Mouse (Mus musculus) midbrain, postnatal 0 days (tissue): Measurements from ENCODE around the gene Rnf38. TPM values are rescaled to one million over a fixed set of nuclear protein-coding genes. Genes with fewer than 3 reads are reported as not detected.

Source experiments
- ATAC-seq: fragments of 200-750 bp; cut with Nextera tagmentation; 2 replicates; pipeline ENCODE4 v1.8.0; 2017; ENCODE audit warnings: moderate number of reproducible peaks, mild to moderate bottlenecking, moderate TSS enrichment, moderate library complexity; ENCODE audit not compliant: low FRiP score
- DNase-seq: peaks from one replicate; pipeline ENCODE4 v3.0.0-alpha.2; 2015; ENCODE audit warnings: low spot score
- H3K27ac ChIP-seq: fragments of 300-500 bp; sonication (generic); 2 replicates; pipeline ENCODE4 v1.5.1; 2014; ENCODE audit warnings: low read depth, mild to moderate bottlenecking, low read length, mixed read lengths
- H3K27me3 ChIP-seq: fragments of 300-500 bp; sonication (generic); 2 replicates; pipeline ENCODE4 v1.6.1; 2014; ENCODE audit warnings: low read length, control low read depth, mixed read lengths; ENCODE audit not compliant: insufficient read depth
- H3K36me3 ChIP-seq: fragments of 300-500 bp; sonication (generic); 2 replicates; pipeline ENCODE4 v1.6.1; 2014; ENCODE audit warnings: low read length, control low read depth, mixed read lengths; ENCODE audit not compliant: insufficient read depth
- H3K4me1 ChIP-seq: fragments of 300-500 bp; sonication (generic); 2 replicates; pipeline ENCODE4 v1.6.1; 2014; ENCODE audit warnings: mild to moderate bottlenecking, control low read depth, antibody characterized with exemption, low read length, mixed read lengths; ENCODE audit not compliant: insufficient read depth
- H3K4me2 ChIP-seq: fragments of 300-500 bp; sonication (generic); 2 replicates; pipeline ENCODE4 v1.6.1; 2014; ENCODE audit warnings: low read depth, mild to moderate bottlenecking, low read length, mixed read lengths; ENCODE audit not compliant: poor library complexity, severe bottlenecking
- H3K4me3 ChIP-seq: fragments of 300-500 bp; sonication (generic); 2 replicates; pipeline ENCODE4 v1.5.1; 2014; ENCODE audit warnings: low read depth, mild to moderate bottlenecking, low read length, moderate library complexity
- H3K9ac ChIP-seq: fragments of 300-500 bp; sonication (generic); replicated peaks from 2 replicates; pipeline ENCODE4 v1.6.1; 2014; ENCODE audit warnings: mild to moderate bottlenecking, low read length, moderate library complexity, mixed read lengths; ENCODE audit not compliant: poor library complexity, severe bottlenecking
- H3K9me3 ChIP-seq: fragments of 300-500 bp; sonication (generic); 2 replicates; pipeline ENCODE4 v1.6.1; 2016; ENCODE audit warnings: low read length, control low read depth
- CTCF ChIP-seq: IDR thresholded peaks from 2 replicates; pipeline ENCODE4 v1.5.1; 2016; ENCODE audit warnings: antibody characterized with exemption, mild to moderate bottlenecking
- WGBS: fragments of 180-500 bp; shearing (Covaris S2); extraction: QIAGEN DNeasy Blood & Tissue Kit; methylation state at CpG from one replicate; pipeline ENCODE4 v1.1.7; 2014; 5-methylcytosine and 5-hydroxymethylcytosine counted together
- polyA plus RNA-seq: library from polyadenylated mRNA; unstranded; fragments of >200 nt; fragmentation: Nextera tagmentation; extraction: Ambion mirVana; gene quantifications from 2 replicates; pipeline ENCODE4 v1.2.1, GENCODE M21; 2015
- total RNA-seq: library from RNA; depleted of rRNA; stranded (reverse); fragments of >200 nt; gene quantifications from 2 replicates; pipeline ENCODE4 v1.2.3, GENCODE M21; 2014

The Rnf38 gene
- total and polyA plus RNA-seq, 2 experiments from 2014 or later = 18.6 to 79.7 TPM

GRCm38 (mm10) chr4:44112741-44113140 is 120.8 kb downstream of the Rnf38 start:
- Histone ChIP-seq H3K9ac (no peak overlapping the region), H3K9me3 (no peaks in the 10 kb centered on the region), H3K36me3 (no peaks in the 10 kb centered on the region; the same call in 1 of the 2 replicates), H3K4me2 (no peak overlapping the region), H3K27ac (no peak overlapping the region), H3K4me3 (no peak overlapping the region), H3K27me3 (no peaks in the 10 kb centered on the region), H3K4me1 (no peaks in the 10 kb centered on the region; the same call in 1 of the 2 replicates)
- TF ChIP-seq CTCF = no peak
- ATAC-seq (no peak), DNase-seq (no peak)
- 30% methylated on average over 4 of the region's 4 CpGs for WGBS

GRCm38 (mm10) chr4:44110771-44111170 is 122.8 kb downstream of the Rnf38 start:
- 92% methylated on average over 7 of the region's 7 CpGs for WGBS
- no peak overlapping the region for H3K9ac ChIP-seq
- H3K27me3 ChIP-seq = no peaks in the 10 kb centered on the region
- peaks cover 3% of the 10 kb centered on the region for H3K4me1 ChIP-seq
- no peaks in the 10 kb centered on the region; the same call in 1 of the 2 replicates for H3K36me3 ChIP-seq
- ATAC-seq (no peak), DNase-seq (no peak)
- no peaks in the 10 kb centered on the region for H3K9me3 ChIP-seq
- H3K27ac ChIP-seq = no peak overlapping the region
- TF ChIP-seq CTCF = no peak
- H3K4me3 ChIP-seq = no peak overlapping the region
- H3K4me2 ChIP-seq = no peak overlapping the region

- Histone ChIP-seq H3K36me3 (no peaks in the 10 kb centered on the region; the same call in 1 of the 2 replicates), H3K9me3 (no peaks in the 10 kb centered on the region), H3K4me2 (no peak overlapping the region), H3K4me3 (no peak overlapping the region), H3K27me3 (no peaks in the 10 kb centered on the region), H3K27ac (no peak overlapping the region), H3K9ac (no peak overlapping the region), H3K4me1 (peaks cover 3% of the 10 kb centered on the region; the same call in 1 of the 2 replicates)
- ATAC-seq (no peak), DNase-seq (no peak)
- TF ChIP-seq CTCF = no peak
- 94% methylated on average over 6 of the region's 6 CpGs for WGBS
Observed at GRCm38 (mm10) chr4:44108297-44108696, 125.3 kb downstream of the Rnf38 start.

GRCm38 (mm10) chr4:44107339-44107738 is 126.2 kb downstream of the Rnf38 start:
- DNase-seq = no peak
- Histone ChIP-seq H3K9ac (no peak overlapping the region), H3K36me3 (no peaks in the 10 kb centered on the region; the same call in 1 of the 2 replicates), H3K9me3 (no peaks in the 10 kb centered on the region), H3K27me3 (no peaks in the 10 kb centered on the region), H3K27ac (no peak overlapping the region), H3K4me1 (peaks cover 3% of the 10 kb centered on the region; the same call in 1 of the 2 replicates), H3K4me3 (no peak overlapping the region), H3K4me2 (no peak overlapping the region)
- WGBS = 54% methylated on average over 6 of the region's 6 CpGs
- ATAC-seq = no peak
- peak; percentile 5; the same call in 1 of the 2 replicates for TF ChIP-seq CTCF

GRCm38 (mm10) chr4:44106297-44106821 is 127.2 kb downstream of the Rnf38 start:
- Histone ChIP-seq H3K4me2 (peak overlapping the region; percentile 39), H3K27ac (no peak overlapping the region), H3K9me3 (no peaks in the 10 kb centered on the region), H3K27me3 (no peaks in the 10 kb centered on the region), H3K36me3 (no peaks in the 10 kb centered on the region; the same call in 1 of the 2 replicates), H3K9ac (no peak overlapping the region), H3K4me1 (peaks cover 3% of the 10 kb centered on the region; the same call in 1 of the 2 replicates), H3K4me3 (peak overlapping the region; percentile 14)
- DNase-seq = peak; percentile 38
- no peak for TF ChIP-seq CTCF
- WGBS = 20% methylated on average over 18 of the region's 18 CpGs
- no peak for ATAC-seq

GRCm38 (mm10) chr4:44104195-44104917 is 129.2 kb downstream of the Rnf38 start:
- 54% methylated on average over 8 of the region's 8 CpGs for WGBS

More at GRCm38 (mm10) chr4:44104195-44104917, 129.2 kb downstream of the Rnf38 start:
- H3K4me3 ChIP-seq = no peak overlapping the region
- no peak overlapping the region for H3K4me2 ChIP-seq
- no peaks in the 10 kb centered on the region for H3K27me3 ChIP-seq
- TF ChIP-seq CTCF = no peak
- DNase-seq (no peak), ATAC-seq (no peak)
- H3K27ac ChIP-seq = no peak overlapping the region
- no peaks in the 10 kb centered on the region for H3K36me3 ChIP-seq
- no peak overlapping the region for H3K9ac ChIP-seq
- H3K9me3 ChIP-seq = no peaks in the 10 kb centered on the region
- peaks cover 3% of the 10 kb centered on the region; the same call in 1 of the 2 replicates for H3K4me1 ChIP-seq
